Mouse (Mus musculus) MEL (cell line): ENCODE measurements around the gene Rps6kb2. TPM values are rescaled to one million over a fixed set of nuclear protein-coding genes. Genes with fewer than 3 reads are reported as not detected.

Experiments
- DNase-seq: peaks from one replicate; pipeline ENCODE4 v3.0.0; 2011; ENCODE audit warnings: low read depth, low spot score
- H3K27ac ChIP-seq: 2 replicates; pipeline ENCODE4 v1.5.1; 2012; ENCODE audit warnings: low read depth, mild to moderate bottlenecking, control low read depth, low read length, moderate library complexity; ENCODE audit not compliant: control insufficient read depth
- H3K27me3 ChIP-seq, 2 experiments: fragments of 150-350 bp in 1 of 2; sonication (generic) in 1 of 2; 2 replicates each; pipeline ENCODE4 v1.6.1; 2012; ENCODE audit warnings: low read length in 2 of 2, mild to moderate bottlenecking in 2 of 2, improper control_type of control experiment in 1 of 2, moderate library complexity in 1 of 2; ENCODE audit not compliant: insufficient read depth in 2 of 2, control insufficient read depth in 1 of 2
- H3K36me3 ChIP-seq, 2 experiments: 2 replicates each; pipeline ENCODE4 v1.6.1; 2012 to 2014; ENCODE audit warnings: low read length in 2 of 2, improper control_type of control experiment in 1 of 2, inconsistent platforms in 1 of 2, mild to moderate bottlenecking in 1 of 2; ENCODE audit not compliant: insufficient read depth in 2 of 2, control insufficient read depth in 1 of 2
- H3K4me1 ChIP-seq, 2 experiments: fragments of 150-350 bp in 1 of 2; sonication (generic) in 1 of 2; 2 replicates each; pipeline ENCODE4 v1.6.1; 2012; ENCODE audit warnings: low read length in 2 of 2, improper control_type of control experiment in 1 of 2, mild to moderate bottlenecking in 1 of 2; ENCODE audit not compliant: insufficient read depth in 2 of 2, control insufficient read depth in 1 of 2
- H3K4me3 ChIP-seq, 2 experiments: fragments of 150-350 bp in 1 of 2; sonication (generic) in 1 of 2; 2 replicates each; pipeline ENCODE4 v1.5.1; 2012; ENCODE audit warnings: low read depth in 2 of 2, low read length in 2 of 2, mild to moderate bottlenecking in 2 of 2, moderate library complexity in 2 of 2, control low read depth in 1 of 2, improper control_type of control experiment in 1 of 2; ENCODE audit not compliant: control insufficient read depth in 1 of 2, insufficient read depth in 1 of 2
- H3K79me2 ChIP-seq: 2 replicates; pipeline ENCODE4 v1.6.1; 2012; ENCODE audit warnings: mild to moderate bottlenecking, low read length, moderate library complexity; ENCODE audit not compliant: control insufficient read depth, poor library complexity, insufficient read depth
- H3K9ac ChIP-seq: 2 replicates; pipeline ENCODE4 v1.6.1; 2012; ENCODE audit warnings: low read depth, mild to moderate bottlenecking, control low read depth, low read length, moderate library complexity; ENCODE audit not compliant: control insufficient read depth, poor library complexity, severe bottlenecking
- H3K9me3 ChIP-seq: fragments of 150-350 bp; sonication (generic); replicated peaks from 2 replicates; pipeline ENCODE4 v1.6.1; 2012; ENCODE audit warnings: mild to moderate bottlenecking, low read length, improper control_type of control experiment, moderate library complexity; ENCODE audit not compliant: insufficient read depth
- CHD1 ChIP-seq: IDR thresholded peaks from 2 replicates; pipeline ENCODE4 v1.6.1; 2012; ENCODE audit warnings: low read depth, mild to moderate bottlenecking, inconsistent platforms, low read length, improper control_type of control experiment
- CTCF ChIP-seq, 3 experiments: IDR thresholded peaks in 2 of 3; conservative IDR thresholded peaks in 1 of 3; 2 replicates each; pipeline ENCODE4 v1.5.1; 2011 to 2012; ENCODE audit warnings: low read length in 3 of 3, low read depth in 2 of 3, mild to moderate bottlenecking in 2 of 3, improper control_type of control experiment in 1 of 3, inconsistent platforms in 1 of 3, mixed read lengths in 1 of 3, moderate library complexity in 1 of 3; ENCODE audit not compliant: control insufficient read depth in 1 of 3, insufficient read depth in 1 of 3, poor library complexity in 1 of 3, severe bottlenecking in 1 of 3
- E2F4 ChIP-seq: IDR thresholded peaks from 2 replicates; pipeline ENCODE4 v1.6.1; 2011; ENCODE audit warnings: low read depth, low read length, improper control_type of control experiment, borderline replicate concordance
- EP300 ChIP-seq, 2 experiments: IDR thresholded peaks; 2 replicates each; pipeline ENCODE4 v1.6.1; 2011; ENCODE audit warnings: improper control_type of control experiment in 2 of 2, low read length in 2 of 2, low read depth in 1 of 2, mild to moderate bottlenecking in 1 of 2
- HCFC1 ChIP-seq: IDR thresholded peaks from 2 replicates; pipeline ENCODE4 v1.6.1; 2012; ENCODE audit warnings: low read depth, mild to moderate bottlenecking, inconsistent platforms, low read length, improper control_type of control experiment, moderate library complexity
- KAT2A ChIP-seq: conservative IDR thresholded peaks from 2 replicates; pipeline ENCODE4 v1.6.1; 2012; ENCODE audit warnings: low read depth, low read length, improper control_type of control experiment, inconsistent platforms
- MAFK ChIP-seq: IDR thresholded peaks from 2 replicates; pipeline ENCODE4 v1.6.1; 2011; ENCODE audit warnings: low read depth, mild to moderate bottlenecking, low read length, improper control_type of control experiment, borderline replicate concordance
- MAZ ChIP-seq: IDR thresholded peaks from 2 replicates; pipeline ENCODE4 v1.6.1; 2012; ENCODE audit warnings: low read depth, mild to moderate bottlenecking, inconsistent platforms, low read length, improper control_type of control experiment
- MEF2A ChIP-seq: IDR thresholded peaks from 2 replicates; pipeline ENCODE4 v1.6.1; 2014; ENCODE audit warnings: low read depth, mild to moderate bottlenecking, inconsistent platforms, low read length, improper control_type of control experiment; ENCODE audit not compliant: poor library complexity, insufficient replicate concordance, severe bottlenecking; ENCODE audit errors: extremely low read depth
- MXI1 ChIP-seq: IDR thresholded peaks from 2 replicates; pipeline ENCODE4 v1.6.1; 2011; ENCODE audit warnings: mild to moderate bottlenecking, low read depth, low read length, improper control_type of control experiment
- MYB ChIP-seq: IDR thresholded peaks from 2 replicates; pipeline ENCODE4 v1.6.1; 2011; ENCODE audit warnings: mild to moderate bottlenecking, low read depth, low read length, improper control_type of control experiment
- MYC ChIP-seq: IDR thresholded peaks from 2 replicates; pipeline ENCODE4 v1.6.1; 2011; ENCODE audit warnings: low read depth, mild to moderate bottlenecking, low read length, improper control_type of control experiment, moderate library complexity
- NELFE ChIP-seq: IDR thresholded peaks from 2 replicates; pipeline ENCODE4 v1.6.1; 2011; ENCODE audit warnings: low read depth, low read length, improper control_type of control experiment
- POLR2A ChIP-seq, 2 experiments: IDR thresholded peaks; 2 replicates each; pipeline ENCODE4 v1.6.1; 2011 to 2012; ENCODE audit warnings: low read length in 2 of 2, mild to moderate bottlenecking in 2 of 2, control low read depth in 1 of 2, improper control_type of control experiment in 1 of 2, low read depth in 1 of 2, moderate library complexity in 1 of 2; ENCODE audit not compliant: control insufficient read depth in 1 of 2, insufficient read depth in 1 of 2, poor library complexity in 1 of 2
- POLR2AphosphoS5 ChIP-seq: IDR thresholded peaks from 2 replicates; pipeline ENCODE4 v1.6.1; 2012; ENCODE audit warnings: low read depth, borderline replicate concordance, mild to moderate bottlenecking, inconsistent platforms, low read length, moderate library complexity, mixed read lengths
- RAD21 ChIP-seq: IDR thresholded peaks from 2 replicates; pipeline ENCODE4 v1.6.1; 2011; ENCODE audit warnings: mild to moderate bottlenecking, low read depth, low read length, improper control_type of control experiment
- RCOR1 ChIP-seq: IDR thresholded peaks from 2 replicates; pipeline ENCODE4 v1.6.1; 2012; ENCODE audit warnings: low read depth, mild to moderate bottlenecking, inconsistent platforms, low read length, improper control_type of control experiment
- SIN3A ChIP-seq: IDR thresholded peaks from 2 replicates; pipeline ENCODE4 v1.6.1; 2012; ENCODE audit warnings: low read length, improper control_type of control experiment, inconsistent platforms
- TAL1 ChIP-seq: IDR thresholded peaks from 2 replicates; pipeline ENCODE4 v1.6.1; 2012; ENCODE audit warnings: mild to moderate bottlenecking, inconsistent platforms, low read length, moderate library complexity, mixed read lengths
- TBP ChIP-seq: IDR thresholded peaks from 2 replicates; pipeline ENCODE4 v1.8.0; 2011; ENCODE audit warnings: low read depth, low read length, improper control_type of control experiment
- TCF12 ChIP-seq: IDR thresholded peaks from 2 replicates; pipeline ENCODE4 v1.6.1; 2014; ENCODE audit warnings: low read depth, mild to moderate bottlenecking, inconsistent platforms, low read length, improper control_type of control experiment, moderate library complexity
- USF1 ChIP-seq: IDR thresholded peaks from 2 replicates; pipeline ENCODE4 v1.6.1; 2014; ENCODE audit warnings: low read depth, mild to moderate bottlenecking, inconsistent platforms, low read length, improper control_type of control experiment, moderate library complexity
- USF2 ChIP-seq, 2 experiments: IDR thresholded peaks; 2 replicates each; pipeline ENCODE4 v1.6.1; 2011 to 2012; ENCODE audit warnings: improper control_type of control experiment in 2 of 2, low read length in 2 of 2, borderline replicate concordance in 1 of 2, inconsistent platforms in 1 of 2, low read depth in 1 of 2, mild to moderate bottlenecking in 1 of 2; ENCODE audit not compliant: insufficient read depth in 1 of 2
- ZC3H11A ChIP-seq: IDR thresholded peaks from 2 replicates; pipeline ENCODE4 v1.6.1; 2012; ENCODE audit warnings: low read depth, mild to moderate bottlenecking, inconsistent platforms, low read length, improper control_type of control experiment
- ZKSCAN1 ChIP-seq: IDR thresholded peaks from 2 replicates; pipeline ENCODE4 v1.6.1; 2012; ENCODE audit warnings: low read depth, mild to moderate bottlenecking, inconsistent platforms, low read length, improper control_type of control experiment, moderate library complexity
- ZMIZ1 ChIP-seq: IDR thresholded peaks from 2 replicates; pipeline ENCODE4 v1.6.1; 2012; ENCODE audit warnings: low read depth, mild to moderate bottlenecking, inconsistent platforms, low read length, improper control_type of control experiment, moderate library complexity
- ZNF384 ChIP-seq: IDR thresholded peaks from 2 replicates; pipeline ENCODE4 v1.6.1; 2012; ENCODE audit warnings: low read depth, mild to moderate bottlenecking, inconsistent platforms, low read length, improper control_type of control experiment
- polyA plus RNA-seq, 2 experiments: library from polyadenylated mRNA; stranded (reverse) in 1 of 2; unstranded in 1 of 2; fragments of >175 nt in 1 of 2; fragments of >200 nt in 1 of 2; gene quantifications; 2 replicates each; pipeline versions ENCODE4 v1.2.1 to v1.2.4; 2012; ENCODE audit warnings: low replicate concordance in 2 of 2, low read depth in 1 of 2; ENCODE audit not compliant: insufficient read length in 2 of 2, insufficient read depth in 1 of 2, missing spikeins in 1 of 2
- total RNA-seq: library from RNA; depleted of rRNA; stranded (reverse); fragments of 300-350 nt; gene quantifications from 2 replicates; pipeline ENCODE4 v1.2.3, GENCODE M21; 2012

Rps6kb2 gene
- total and polyA plus RNA-seq, 3 experiments = 8.7 to 19.8 TPM; not detected in 1

- peak; percentile 84 for TF ChIP-seq ZMIZ1
- TF ChIP-seq CHD1 = no peak
- TF ChIP-seq ZC3H11A = no peak
- TF ChIP-seq POLR2AphosphoS5 = no peak
- TF ChIP-seq RAD21 = no peak
- peak; percentile 3 for TF ChIP-seq MXI1
- 0 out of 2 replicates have a peak, but pooled peaks have one; percentile 40 for TF ChIP-seq E2F4
- TF ChIP-seq TBP = peak; percentile 53
- TF ChIP-seq MAZ = no peak
- peak; percentile 32; the same call in 1 of the 2 replicates for TF ChIP-seq MYC
- TF ChIP-seq RCOR1 = no peak
- peak; percentile 31; the same call in 1 of the 2 replicates for TF ChIP-seq NELFE
- no peak for TF ChIP-seq MEF2A
- TF ChIP-seq EP300 (IDR thresholded peaks at IDR 0.05; ENCODE audit: low read depth in 1 of 2, low read length in 2 of 2) = no peak
- no peak for TF ChIP-seq USF2 (IDR thresholded peaks at IDR 0.05; ENCODE audit: borderline replicate concordance in 1 of 2, insufficient read depth in 1 of 2, low read depth in 1 of 2, low read length in 2 of 2)
- peak in 1 of 2 experiments; percentile 58; a peak in 2 of 4 replicates for TF ChIP-seq POLR2A (IDR thresholded peaks at IDR 0.05; ENCODE audit: control insufficient read depth in 1 of 2, insufficient read depth in 1 of 2, low read depth in 1 of 2, low read length in 2 of 2, poor library complexity in 1 of 2)
- TF ChIP-seq ZKSCAN1 = no peak
- TF ChIP-seq HCFC1 = peak; percentile 95
- no peak for TF ChIP-seq MAFK
- peak; percentile 65 for TF ChIP-seq TCF12
Measured at GRCm38 (mm10) chr19:4121097-4121805, 41.9 kb downstream of the Rps6kb2 start (continued).

GRCm38 (mm10) chr19:4120496-4120895 is 42.7 kb downstream of the Rps6kb2 start:
- H3K36me3 ChIP-seq = peaks cover 0 to 38% of the 10 kb centered on the region in 2 experiments; a peak in 2 of 4 replicates
- peaks cover 25 to 27% of the 10 kb centered on the region in 2 experiments for H3K4me1 ChIP-seq

More at GRCm38 (mm10) chr19:4120496-4120895, 42.7 kb downstream of the Rps6kb2 start:
- H3K27me3 ChIP-seq = no peaks in the 10 kb centered on the region
- peaks cover 2% of the 10 kb centered on the region; the same call in 1 of the 2 replicates for H3K79me2 ChIP-seq
- no peak overlapping the region for H3K4me3 ChIP-seq
- no peaks in the 10 kb centered on the region for H3K9me3 ChIP-seq
- DNase-seq = no peak
- no peak overlapping the region for H3K27ac ChIP-seq
- no peak overlapping the region for H3K9ac ChIP-seq
- no peak for TF ChIP-seq RAD21
- no peak for TF ChIP-seq MYB
- TF ChIP-seq MAZ = no peak
- no peak for TF ChIP-seq RCOR1
- TF ChIP-seq TBP = no peak
- TF ChIP-seq USF1 = no peak
- no peak for TF ChIP-seq TAL1
- TF ChIP-seq MEF2A = no peak
- no peak for TF ChIP-seq POLR2A (IDR thresholded peaks at IDR 0.05; ENCODE audit: control insufficient read depth in 1 of 2, insufficient read depth in 1 of 2, low read depth in 1 of 2, low read length in 2 of 2, poor library complexity in 1 of 2)
- TF ChIP-seq CTCF (IDR thresholded peaks at IDR 0.05 in 2 of 3, conservative IDR thresholded peaks at IDR 0.05 in 1 of 3; ENCODE audit: control insufficient read depth in 1 of 3, insufficient read depth in 1 of 3, low read depth in 2 of 3, low read length in 3 of 3, poor library complexity in 1 of 3, severe bottlenecking in 1 of 3) = no peak
- TF ChIP-seq SIN3A = no peak; the same call in 1 of the 2 replicates
- TF ChIP-seq TCF12 = no peak
- no peak for TF ChIP-seq ZC3H11A
- TF ChIP-seq MXI1 = no peak
- no peak for TF ChIP-seq CHD1
- no peak for TF ChIP-seq ZNF384
- TF ChIP-seq NELFE = no peak
- TF ChIP-seq KAT2A = no peak
